Mouse (Mus musculus) lung, adult 10 weeks (tissue): ENCODE results near the gene Myadm. TPM values are rescaled to one million over a fixed set of nuclear protein-coding genes. Genes with fewer than 3 reads are reported as not detected.

Experiments
- polyA plus RNA-seq: library from polyadenylated mRNA; stranded (reverse); fragments of 350-450 nt; fragmentation: Illumina TruSeq; extraction: RNeasy Lipid Tissue Mini Kit (QIAGEN cat#74804); gene quantifications from one replicate; pipeline ENCODE4 v1.2.3, GENCODE M21; 2014; ENCODE audit warnings: low read depth, low replicate concordance; ENCODE audit not compliant: insufficient read depth

Myadm gene
- polyA plus RNA-seq: 90.2 TPM

DNA sequence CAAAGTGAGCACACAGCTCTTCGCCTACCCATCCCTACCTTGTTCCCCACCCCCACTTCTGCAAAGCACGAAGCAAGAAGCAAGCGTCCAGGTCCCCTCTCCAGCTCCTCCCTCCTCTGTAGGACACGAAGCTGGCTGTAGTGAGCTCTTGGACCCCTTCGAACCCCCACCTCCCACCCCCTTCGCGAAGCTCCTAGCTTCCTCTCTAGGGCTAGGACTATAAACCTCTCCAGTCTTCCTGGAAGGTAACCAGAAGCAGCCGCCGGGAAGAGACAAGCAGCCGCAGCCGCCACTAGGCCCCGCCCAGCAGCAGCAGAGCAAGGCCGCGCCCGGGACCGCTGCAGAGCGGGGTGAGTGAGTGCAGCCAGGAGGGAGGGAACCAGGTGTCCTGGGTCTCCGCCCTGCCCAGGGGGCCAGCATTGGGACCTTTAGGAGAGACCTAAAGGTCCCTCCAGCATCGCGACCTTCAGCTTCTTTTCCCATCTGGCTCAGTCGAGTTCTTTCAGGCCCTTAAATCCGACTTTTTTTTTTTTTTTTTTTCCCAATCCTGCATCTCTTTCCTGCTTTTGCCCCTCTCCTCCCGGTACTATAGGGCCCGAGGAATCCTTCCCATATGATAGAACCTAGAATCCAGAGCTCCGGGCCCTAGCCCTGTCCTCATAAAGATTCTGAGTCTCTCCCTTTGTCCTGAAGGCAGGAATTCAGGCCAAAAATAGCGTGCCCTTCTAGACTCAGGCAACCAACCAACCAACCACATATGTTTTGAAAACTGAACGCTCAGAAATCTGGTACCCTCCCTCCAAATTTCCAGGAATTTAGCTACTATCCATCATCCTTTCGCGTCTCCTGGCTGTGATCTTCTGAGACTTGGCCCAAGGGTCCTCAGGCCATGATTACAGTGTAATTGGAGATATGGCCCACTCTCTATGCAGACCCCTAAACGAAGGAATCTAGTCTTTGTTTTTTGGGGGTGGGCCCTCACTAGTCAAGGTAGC lies at the start of gene Myadm, which contains the start of gene Prkcg:
Gene Myadm (plus strand): TSS at position 105 of the 995 bp plus-strand sequence.
Gene Prkcg (plus strand): TSS at position 204 of the 995 bp plus-strand sequence.

DNA sequence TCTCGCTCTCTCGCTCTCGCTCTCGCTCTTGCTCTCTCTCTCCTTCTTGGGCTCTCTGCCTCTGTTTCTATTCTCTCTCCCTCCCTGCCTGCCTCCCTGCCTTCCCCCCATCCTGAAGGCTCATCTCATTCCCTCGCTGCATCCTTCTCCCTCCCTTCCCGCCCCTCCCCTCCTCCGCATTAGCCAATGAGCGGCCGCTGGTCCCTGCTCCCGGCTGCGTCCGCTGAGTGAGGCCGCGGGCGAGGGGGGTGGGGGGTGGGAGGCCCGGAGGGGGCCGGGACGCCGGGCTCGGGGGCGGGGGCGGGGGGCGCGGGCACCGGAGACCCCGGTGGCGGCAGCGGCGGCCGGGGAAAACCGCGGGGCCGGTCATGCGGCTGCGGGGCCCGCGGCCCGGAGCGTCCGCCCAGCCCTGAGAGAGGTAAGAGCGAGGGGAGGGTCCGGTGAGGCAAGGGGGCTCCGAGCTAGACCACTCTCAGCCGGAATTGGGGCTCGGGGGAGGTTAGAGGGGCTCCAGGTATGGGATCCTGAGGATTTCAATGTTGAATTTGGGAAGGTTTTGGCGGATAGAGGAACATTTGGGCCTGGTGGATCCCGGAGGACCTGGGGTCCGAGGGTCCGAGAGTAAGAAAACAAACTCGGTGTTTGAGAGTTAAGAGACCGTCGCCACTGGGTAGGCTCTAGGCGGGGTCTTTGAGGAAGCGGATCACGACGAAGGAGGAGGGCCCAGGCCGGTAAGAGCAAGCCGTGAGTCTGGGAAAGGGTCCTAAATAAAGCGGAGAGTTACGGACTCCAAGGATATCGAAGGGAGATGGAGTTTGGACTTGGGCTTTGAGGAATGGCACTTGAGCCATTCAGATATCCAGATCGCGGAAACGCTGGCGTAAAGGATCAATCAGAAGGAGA lies 44.0 kb downstream of the Myadm start, which contains the start of gene Cacng7:
Gene Cacng7 (plus strand): TSS at position 337 of the 903 bp plus-strand sequence.

Other genes starting within 250 kb of the Myadm start
- not detected for gene AU018091, start 119.9 kb upstream of the Myadm start, polyA plus RNA-seq
- gene Nlrp12, start 39.3 kb upstream of the Myadm start, polyA plus RNA-seq: 0.39 TPM
- gene Prkcg, start 99 bp downstream of the Myadm start, polyA plus RNA-seq: 1.3 TPM
- gene Cacng7, start 43.9 kb downstream of the Myadm start, polyA plus RNA-seq: 1.6 TPM
- gene Cacng8, start 101.6 kb downstream of the Myadm start, polyA plus RNA-seq: not detected
- not detected for gene Cacng6, start 135.1 kb downstream of the Myadm start, polyA plus RNA-seq
- gene Tarm1, start 213.5 kb downstream of the Myadm start, polyA plus RNA-seq: 0.51 TPM